Comparison of ENCODE assay signal across 16 mouse cellular contexts in genomic region chr3:35168676-35169075, GRCm38 (mm10).
"Had no signal": no experiment of that assay in that cellular context is flagged by ENCODE, and none has a peak within 500 bp of the region (broad histone marks: within the 10 kb centered on the region; RNA-seq: fewer than 3 reads in every experiment).

No protein-coding gene starts in this region.

- H3K9ac ChIP-seq: intestine, embryonic 15.5 days; kidney, embryonic 15.5 days; limb, embryonic 12.5 days; limb, embryonic 15.5 days; liver, embryonic 13.5 days; lung, embryonic 15.5 days; midbrain, embryonic 13.5 days; stomach, embryonic 15.5 days had no signal

- H3K4me3 ChIP-seq: intestine, embryonic 15.5 days; kidney, embryonic 15.5 days; limb, embryonic 12.5 days; limb, embryonic 15.5 days; liver, embryonic 13.5 days; lung, embryonic 15.5 days; megakaryocyte, embryonic 14.5 days; midbrain, embryonic 10.5 days; midbrain, embryonic 13.5 days; stomach, embryonic 15.5 days had no signal

- H3K27ac ChIP-seq: intestine, embryonic 15.5 days; kidney, embryonic 15.5 days; limb, embryonic 12.5 days; limb, embryonic 15.5 days; liver, embryonic 13.5 days; lung, embryonic 15.5 days; midbrain, embryonic 10.5 days; midbrain, embryonic 13.5 days; stomach, embryonic 15.5 days had no signal

- DNase-seq: kidney, adult 11 months; kidney, adult 8-10 months; kidney, postnatal 10 days; kidney, postnatal 36 days; left cerebral cortex, postnatal 4 days; liver, embryonic 13.5 days; thymus, postnatal 25 days had no signal

- H3K4me1 ChIP-seq: intestine, embryonic 15.5 days; kidney, embryonic 15.5 days; limb, embryonic 12.5 days; limb, embryonic 15.5 days; liver, embryonic 13.5 days; lung, embryonic 15.5 days; megakaryocyte, embryonic 14.5 days; stomach, embryonic 15.5 days had no signal

- H3K27me3 ChIP-seq: intestine, embryonic 15.5 days; kidney, embryonic 15.5 days; limb, embryonic 12.5 days; limb, embryonic 15.5 days; liver, embryonic 13.5 days; lung, embryonic 15.5 days; megakaryocyte, embryonic 14.5 days; midbrain, embryonic 13.5 days; stomach, embryonic 15.5 days had no signal

- H3K36me3 ChIP-seq: intestine, embryonic 15.5 days; kidney, embryonic 15.5 days; limb, embryonic 12.5 days; limb, embryonic 15.5 days; liver, embryonic 13.5 days; lung, embryonic 15.5 days; midbrain, embryonic 10.5 days; midbrain, embryonic 13.5 days; stomach, embryonic 15.5 days had no signal
